ENCODE assay signal across 8 mouse cellular contexts in the genomic region with DNA sequence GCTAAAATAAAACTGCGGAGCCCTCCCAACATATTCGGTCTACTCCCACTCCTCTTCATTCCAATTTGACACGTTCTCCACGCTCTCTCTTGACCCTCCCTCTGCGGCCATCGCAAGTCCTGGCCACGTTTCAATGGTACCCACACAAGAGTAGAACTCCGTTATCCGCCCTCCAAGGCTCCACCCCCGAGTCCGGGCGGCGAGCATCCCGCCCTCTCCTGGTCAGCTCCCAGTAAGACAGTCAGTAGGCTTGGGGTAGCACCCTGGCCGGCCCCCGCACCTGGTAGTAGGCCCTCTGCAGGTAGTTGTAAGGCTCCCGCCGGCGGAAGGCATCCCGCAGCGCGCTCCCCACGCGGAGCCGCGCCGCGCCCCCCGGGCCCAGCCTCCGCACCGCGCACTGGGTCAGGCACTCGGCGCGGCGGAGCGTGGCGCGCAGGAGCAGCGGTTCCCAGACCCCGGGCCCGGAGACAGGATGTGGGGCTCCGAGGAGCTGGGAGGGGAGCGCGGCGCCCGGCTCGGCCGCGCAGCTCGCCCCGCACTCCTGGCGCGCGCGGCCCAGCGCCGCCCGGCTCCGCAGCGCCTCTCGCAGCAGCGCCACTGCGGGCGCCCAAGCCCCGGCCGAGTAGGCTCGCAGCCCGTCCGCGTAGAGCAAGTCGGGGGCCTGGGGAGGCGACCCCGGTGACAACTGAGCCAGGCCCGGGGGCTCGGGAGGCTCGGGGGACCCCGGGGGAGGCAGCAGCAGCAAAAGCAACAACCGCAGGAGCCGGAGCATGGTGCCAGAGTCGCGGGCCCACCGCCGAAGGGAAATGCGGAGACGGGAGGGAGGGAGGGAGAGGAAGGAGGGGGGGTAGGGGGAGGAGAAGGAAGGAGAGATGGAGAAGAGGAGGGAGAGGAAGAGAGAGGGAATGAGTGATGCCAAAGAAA. TPM values are rescaled to one million over a fixed set of nuclear protein-coding genes. Genes with fewer than 3 reads are reported as not detected.
DNase-seq lines count a peak whose midpoint lies in the region; ATAC-seq and TF ChIP-seq lines count a peak whose summit lies in the region.

A gene (minus strand): TSS at position 837 of the 924 bp plus-strand sequence.

- TF ChIP-seq EP300 in CH12.LX (IDR thresholded peaks at IDR 0.05; ENCODE audit: low read length), result no peak

- peak within 1 kb of the TSS in 1 of 3 experiments; percentile 54 for H3K4me3 ChIP-seq in CH12.LX (replicated peaks in 1 of 3; ENCODE audit: low read depth in 2 of 3, low read length in 2 of 3, poor library complexity in 1 of 3)
- H3K4me3 ChIP-seq in forebrain, embryonic 14.5 days (ENCODE audit: low read depth, low read length), result peak within 1 kb of the TSS; percentile 75
- peak within 1 kb of the TSS; percentile 71 for H3K4me3 ChIP-seq in neural tube, embryonic 14.5 days (ENCODE audit: low read depth, low read length)
- H3K4me3 ChIP-seq in testis, adult 2 months (ENCODE audit: control insufficient read depth, low read depth, low read length), result peak within 1 kb of the TSS; percentile 75

- under 1% methylated on average over 85 of the region's 86 CpGs for WGBS in forebrain, embryonic 14.5 days
- under 1% methylated on average over 86 of the region's 86 CpGs for WGBS in neural tube, embryonic 14.5 days

- peak; percentile 53 for TF ChIP-seq POLR2A in CH12.LX (IDR thresholded peaks at IDR 0.05; ENCODE audit: low read depth, low read length)
- no peak for TF ChIP-seq POLR2A in testis, adult 2 months (IDR thresholded peaks at IDR 0.05; ENCODE audit: control insufficient read depth, low read depth, low read length)

- no peak for TF ChIP-seq RAD21 in CH12.LX (IDR thresholded peaks at IDR 0.05; ENCODE audit: low read depth, low read length)

- peak within 1 kb of the TSS; percentile 73 for H3K4me2 ChIP-seq in CH12.LX (ENCODE audit: insufficient read depth, low read depth, poor library complexity, severe bottlenecking)
- H3K4me2 ChIP-seq in forebrain, embryonic 14.5 days (ENCODE audit: low read length), result peak within 1 kb of the TSS; percentile 78
- peak within 1 kb of the TSS; percentile 76 for H3K4me2 ChIP-seq in neural tube, embryonic 14.5 days (ENCODE audit: low read depth, low read length)

- DNase-seq in CH12.LX (ENCODE audit: extremely low read depth), result no peak
- peak; percentile 45 for DNase-seq in c-Kit-positive CD71-negative TER-119-negative erythroid progenitor cells, embryonic 14.5 days (ENCODE audit: low read depth)
- DNase-seq in forebrain, embryonic 14.5 days (ENCODE audit: low spot score), result peak; percentile 90
- peak; percentile 87 to 88 for DNase-seq in heart, postnatal 10 days
- peak; percentile 86 to 91 for DNase-seq in kidney, postnatal 4 days
- peak; percentile 80 to 84 for DNase-seq in lung, adult 18-20 months

- dilution Hi-C loops in CH12.LX (cut with MboI; ENCODE audit: extremely low pct_ligation_motif_present, extremely low pct_unique_long_range_greater_than_20kb, low sequenced_read_pairs), result no loop called here

- peaks cover 34% of the 10 kb centered on the region for H3K27me3 ChIP-seq in CH12.LX (replicated peaks)
- H3K27me3 ChIP-seq in forebrain, embryonic 14.5 days (replicated peaks; ENCODE audit: control insufficient read depth, insufficient read depth, low read length), result no peaks in the 10 kb centered on the region
- H3K27me3 ChIP-seq in neural tube, embryonic 14.5 days (ENCODE audit: control insufficient read depth, insufficient read depth, low read length), result no peaks in the 10 kb centered on the region
- H3K27me3 ChIP-seq in testis, adult 2 months (ENCODE audit: control insufficient read depth, insufficient read depth, low read length), result no peaks in the 10 kb centered on the region

- intact Hi-C loops in heart, postnatal 10 days (cut with DNase I), result loop anchor here (1.0 to 5.0 kb wide), 2 partner anchors 60 to 73 kb away; no protein-coding TSS in a partner anchor

- H3K9me3 ChIP-seq in CH12.LX (replicated peaks; ENCODE audit: low read length), result no peaks in the 10 kb centered on the region
- H3K9me3 ChIP-seq in forebrain, embryonic 14.5 days (replicated peaks; ENCODE audit: control insufficient read depth, low read length), result no peaks in the 10 kb centered on the region
- H3K9me3 ChIP-seq in neural tube, embryonic 14.5 days (ENCODE audit: control insufficient read depth, low read length), result no peaks in the 10 kb centered on the region

- peak; percentile 87 for ATAC-seq in forebrain, embryonic 14.5 days
- ATAC-seq in neural tube, embryonic 14.5 days (ENCODE audit: low read depth), result peak; percentile 90

- no peaks in the 10 kb centered on the region for H3K79me2 ChIP-seq in CH12.LX (replicated peaks; ENCODE audit: control insufficient read depth, extremely low read depth, insufficient read depth, poor library complexity, severe bottlenecking)

- peaks cover 11 to 20% of the 10 kb centered on the region in 2 experiments for H3K4me1 ChIP-seq in CH12.LX (ENCODE audit: control insufficient read depth in 1 of 2, insufficient read depth in 2 of 2)
- H3K4me1 ChIP-seq in forebrain, embryonic 14.5 days (ENCODE audit: control insufficient read depth, insufficient read depth, low read length), result peaks cover 21% of the 10 kb centered on the region
- peaks cover 37% of the 10 kb centered on the region for H3K4me1 ChIP-seq in neural tube, embryonic 14.5 days (ENCODE audit: control insufficient read depth, insufficient read depth, low read length)
- H3K4me1 ChIP-seq in testis, adult 2 months (ENCODE audit: control insufficient read depth, insufficient read depth, low read length), result peaks cover 4% of the 10 kb centered on the region

- peak within 1 kb of the TSS; percentile 34; the same call in 1 of the 2 replicates for H3K9ac ChIP-seq in CH12.LX (ENCODE audit: insufficient read depth, low read depth)
- H3K9ac ChIP-seq in forebrain, embryonic 14.5 days (ENCODE audit: low read length), result peak within 1 kb of the TSS; percentile 93
- peak within 1 kb of the TSS; percentile 95 for H3K9ac ChIP-seq in neural tube, embryonic 14.5 days (replicated peaks; ENCODE audit: low read depth, low read length)

- in situ Hi-C loops in CH12.LX (cut with MboI; ENCODE audit: low pct_ligation_motif_present, low pct_unique_long_range_greater_than_20kb, low sequenced_read_pairs), result loop anchor here (25.0 kb wide), 1 partner anchor 180 kb away; a partner anchor contains a TSS

- H3K27ac ChIP-seq in CH12.LX (ENCODE audit: insufficient read depth, low read depth), result no peak within 1 kb of the TSS
- peak within 1 kb of the TSS; percentile 98 for H3K27ac ChIP-seq in forebrain, embryonic 14.5 days (ENCODE audit: low read depth, low read length)
- peak within 1 kb of the TSS; percentile 99 for H3K27ac ChIP-seq in neural tube, embryonic 14.5 days (ENCODE audit: low read depth, low read length)
- no peak within 1 kb of the TSS for H3K27ac ChIP-seq in testis, adult 2 months (ENCODE audit: control insufficient read depth, insufficient read depth, low read depth, low read length)

- peak in 1 of 2 experiments; percentile 69; a peak in 2 of 4 replicates for TF ChIP-seq CTCF in CH12.LX (conservative IDR thresholded peaks at IDR 0.05 in 1 of 2, IDR thresholded peaks at IDR 0.05 in 1 of 2; ENCODE audit: low read depth in 2 of 2, low read length in 2 of 2)
- 0 out of 2 replicates have a peak, but pooled peaks have one; percentile 28 for TF ChIP-seq CTCF in testis, adult 2 months (IDR thresholded peaks at IDR 0.05; ENCODE audit: control insufficient read depth, insufficient read depth, insufficient replicate concordance, low read depth, low read length)

- H3K36me3 ChIP-seq in CH12.LX (replicated peaks in 1 of 2; ENCODE audit: control insufficient read depth in 1 of 2, insufficient read depth in 1 of 2, low read length in 1 of 2), result no peaks in the 10 kb centered on the region
- peaks cover 31% of the 10 kb centered on the region for H3K36me3 ChIP-seq in forebrain, embryonic 14.5 days (ENCODE audit: control insufficient read depth, insufficient read depth, low read length)
- H3K36me3 ChIP-seq in neural tube, embryonic 14.5 days (ENCODE audit: control insufficient read depth, insufficient read depth, low read length), result 0 out of 2 replicates have a peak, but pooled peaks cover 3% of the 10 kb centered on the region
- no peaks in the 10 kb centered on the region for H3K36me3 ChIP-seq in testis, adult 2 months (ENCODE audit: control insufficient read depth, insufficient read depth, low read length)

TF ChIP-seq in CH12.LX, 34 proteins besides CTCF, POLR2A, EP300 and RAD21:
- peak; percentile 43 for TF ChIP-seq SMC3 (IDR thresholded peaks at IDR 0.05; ENCODE audit: low read depth, low read length)
- TF ChIP-seq JUN (IDR thresholded peaks at IDR 0.05; ENCODE audit: insufficient read depth, low read depth, low read length), result no peak
- TF ChIP-seq JUND (conservative IDR thresholded peaks at IDR 0.05; ENCODE audit: low read depth, low read length), result no peak
- no peak for TF ChIP-seq PAX5 (IDR thresholded peaks at IDR 0.05; ENCODE audit: low read length)
- no peak for TF ChIP-seq CHD1 (IDR thresholded peaks at IDR 0.05; ENCODE audit: low read depth, low read length)
- TF ChIP-seq MAX (IDR thresholded peaks at IDR 0.05; ENCODE audit: low read length), result peak; percentile 77
- TF ChIP-seq MXI1 (IDR thresholded peaks at IDR 0.05; ENCODE audit: low read depth, low read length), result no peak

RNA-seq across cellular contexts. Expression of the gene that starts here (rescaled TPM):
- total RNA-seq in CH12.LX (2012; rRNA removed) (0.13 and 0.34 TPM in 2 replicates), CH12.LX (2014; rRNA removed) (0.19 TPM in 1 of 2 replicates, not detected in the other)
- 0.31 and 0.44 TPM in 2 replicates for polyA plus RNA-seq in CH12.LX (2012; ENCODE audit: insufficient read length, low read depth)
- polyA plus RNA-seq in forebrain, embryonic 14.5 days (2014; fragmentation: Nextera tagmentation; extraction: Ambion mirVana), result 6.2 and 10.1 TPM in 2 replicates
- total RNA-seq in heart, postnatal 10 days (2021), result 10 to 100 TPM; 27.1 to 27.3 TPM
- polyA plus RNA-seq in neural tube, embryonic 14.5 days (2014; fragmentation: Nextera tagmentation; extraction: Ambion mirVana), result 19.1 and 23.7 TPM in 2 replicates
- polyA plus RNA-seq in testis, adult 2 months (2012; rRNA removed), result 1.5 and 2.8 TPM in 2 replicates

Comparison
In these comparisons a context has a peak if more than half of its experiments do, and no peak if none do; other contexts are left out.
1. RNA of the gene that starts here (total RNA-seq): 27.1 to 27.3 TPM in heart, postnatal 10 days; 0.13 to 0.34 TPM in CH12.LX; every median in the first group is over 10 times any median in the second.
2. H3K27ac ChIP-seq: peak in forebrain, embryonic 14.5 days (single experiment) and neural tube, embryonic 14.5 days (single experiment); none in CH12.LX (single experiment) and testis, adult 2 months (single experiment).
3. H3K9ac ChIP-seq: peak in every context shown above with its lines; median percentile 95 in neural tube, embryonic 14.5 days; 93 in forebrain, embryonic 14.5 days; 34 in CH12.LX.
4. Peak in every context shown above with its lines, with median percentiles within 50 percentile points of each other: H3K4me2 ChIP-seq.